Mouse (Mus musculus) embryonic facial prominence, embryonic 12.5 days (tissue): Measurements from ENCODE around the gene Smc4. TPM values are rescaled to one million over a fixed set of nuclear protein-coding genes. Genes with fewer than 3 reads are reported as not detected.

Experiments
- ATAC-seq: fragments of 200-750 bp; cut with Nextera tagmentation; 2 replicates; pipeline ENCODE4 v1.8.0; 2017; ENCODE audit not compliant: insufficient number of reproducible peaks, insufficient read depth, low FRiP score, low TSS enrichment
- H3K27ac ChIP-seq: fragments of 300-500 bp; sonication (generic); 2 replicates; pipeline ENCODE4 v1.5.1; 2016; ENCODE audit warnings: mild to moderate bottlenecking
- H3K27me3 ChIP-seq: fragments of 300-500 bp; sonication (generic); 2 replicates; pipeline ENCODE4 v1.6.1; 2016; ENCODE audit warnings: mild to moderate bottlenecking, moderate library complexity
- H3K36me3 ChIP-seq: fragments of 300-500 bp; sonication (generic); 2 replicates; pipeline ENCODE4 v1.6.1; 2016; ENCODE audit warnings: mild to moderate bottlenecking
- H3K4me1 ChIP-seq: fragments of 300-500 bp; sonication (generic); 2 replicates; pipeline ENCODE4 v1.6.1; 2016
- H3K4me2 ChIP-seq: fragments of 300-500 bp; sonication (generic); replicated peaks from 2 replicates; pipeline ENCODE4 v1.6.1; 2016; ENCODE audit warnings: mild to moderate bottlenecking, moderate library complexity
- H3K4me3 ChIP-seq: fragments of 300-500 bp; sonication (generic); 2 replicates; pipeline ENCODE4 v1.5.1; 2016; ENCODE audit warnings: mild to moderate bottlenecking
- H3K9ac ChIP-seq: fragments of 300-500 bp; sonication (generic); 2 replicates; pipeline ENCODE4 v1.6.1; 2016; ENCODE audit warnings: mild to moderate bottlenecking, moderate library complexity
- H3K9me3 ChIP-seq: fragments of 300-500 bp; sonication (generic); 2 replicates; pipeline ENCODE4 v1.6.1; 2016; ENCODE audit warnings: mild to moderate bottlenecking, moderate library complexity
- WGBS: fragments of 180-500 bp; shearing (Covaris S2); methylation state at CpG from one replicate; pipeline ENCODE4 v1.1.7; 2016; 5-methylcytosine and 5-hydroxymethylcytosine counted together
- polyA plus RNA-seq: library from polyadenylated mRNA; unstranded; fragments of >200 nt; fragmentation: Nextera tagmentation; extraction: Ambion mirVana; gene quantifications from 2 replicates; pipeline ENCODE4 v1.2.1, GENCODE M21; 2016

The Smc4 gene
- polyA plus RNA-seq: 168 and 174 TPM in 2 replicates

- Histone ChIP-seq H3K27me3 (no peaks in the 10 kb centered on the region), H3K27ac (peak within 1 kb of the TSS; percentile 93), H3K36me3 (no peaks in the 10 kb centered on the region), H3K4me1 (peaks cover 9% of the 10 kb centered on the region; the same call in 1 of the 2 replicates), H3K4me2 (peak within 1 kb of the TSS; percentile 85), H3K9me3 (no peaks in the 10 kb centered on the region), H3K4me3 (peak within 1 kb of the TSS; percentile 94), H3K9ac (peak within 1 kb of the TSS; percentile 94)
- peak; percentile 91 for ATAC-seq
- WGBS: under 1% methylated on average over 72 of the region's 76 CpGs
Observed at GRCm38 (mm10) chr3:69004437-69005337, at the start of gene Smc4, which contains the start of gene Ift80. Gene Smc4, plus strand, starts transcription at chr3:69004738. Gene Ift80, minus strand, starts transcription at chr3:69004570.

GRCm38 (mm10) chr3:68956454-68956853 lies 48.1 kb upstream of the Smc4 start:
- WGBS: 42% methylated on average over 4 of the region's 4 CpGs
- H3K36me3 ChIP-seq: peaks cover 5% of the 10 kb centered on the region; the same call in 1 of the 2 replicates

GRCm38 (mm10) chr3:68957413-68957812 lies 47.1 kb upstream of the Smc4 start:
- Histone ChIP-seq H3K4me2 (no peak overlapping the region), H3K9ac (no peak overlapping the region), H3K4me3 (no peak overlapping the region), H3K4me1 (no peaks in the 10 kb centered on the region), H3K27me3 (no peaks in the 10 kb centered on the region), H3K27ac (no peak overlapping the region), H3K9me3 (no peaks in the 10 kb centered on the region), H3K36me3 (peaks cover 9% of the 10 kb centered on the region; the same call in 1 of the 2 replicates)
- no peak for ATAC-seq
- WGBS: 87% methylated on average over 3 of the region's 3 CpGs

More at GRCm38 (mm10) chr3:68956454-68956853, 48.1 kb upstream of the Smc4 start:
- Histone ChIP-seq H3K4me2 (no peak overlapping the region), H3K27me3 (no peaks in the 10 kb centered on the region), H3K27ac (no peak overlapping the region), H3K4me3 (no peak overlapping the region), H3K9me3 (no peaks in the 10 kb centered on the region), H3K4me1 (no peaks in the 10 kb centered on the region), H3K9ac (no peak overlapping the region)
- ATAC-seq: no peak

- Histone ChIP-seq H3K9me3 (no peaks in the 10 kb centered on the region), H3K9ac (no peak overlapping the region), H3K4me2 (no peak overlapping the region), H3K27ac (no peak overlapping the region), H3K27me3 (no peaks in the 10 kb centered on the region), H3K4me3 (no peak overlapping the region), H3K4me1 (no peaks in the 10 kb centered on the region), H3K36me3 (peaks cover 38% of the 10 kb centered on the region)
- ATAC-seq: no peak
Observed at GRCm38 (mm10) chr3:68964682-68965081, 39.9 kb upstream of the Smc4 start.

- Histone ChIP-seq H3K27ac (no peak overlapping the region), H3K4me3 (no peak overlapping the region), H3K9me3 (no peaks in the 10 kb centered on the region), H3K36me3 (peaks cover 33% of the 10 kb centered on the region), H3K4me2 (no peak overlapping the region), H3K9ac (no peak overlapping the region), H3K27me3 (no peaks in the 10 kb centered on the region), H3K4me1 (no peaks in the 10 kb centered on the region)
- ATAC-seq: no peak
- WGBS: 93% methylated on average over 6 of the region's 6 CpGs
Observed at GRCm38 (mm10) chr3:68966527-68967285, 37.8 kb upstream of the Smc4 start.

GRCm38 (mm10) chr3:68967404-68967803 lies 37.1 kb upstream of the Smc4 start:
- Histone ChIP-seq H3K27me3 (no peaks in the 10 kb centered on the region), H3K36me3 (peaks cover 29% of the 10 kb centered on the region), H3K27ac (no peak overlapping the region), H3K4me2 (no peak overlapping the region), H3K9me3 (no peaks in the 10 kb centered on the region), H3K9ac (no peak overlapping the region), H3K4me3 (no peak overlapping the region), H3K4me1 (no peaks in the 10 kb centered on the region)
- no peak for ATAC-seq
- WGBS: 87% methylated on average over 6 of the region's 6 CpGs

- no peaks in the 10 kb centered on the region for H3K27me3 ChIP-seq
- no peak overlapping the region for H3K4me3 ChIP-seq
- peaks cover 21% of the 10 kb centered on the region for H3K36me3 ChIP-seq
- WGBS: 91% methylated on average over 3 of the region's 3 CpGs
- no peak overlapping the region for H3K9ac ChIP-seq
- H3K9me3 ChIP-seq: no peaks in the 10 kb centered on the region
- no peak for ATAC-seq
- H3K4me2 ChIP-seq: no peak overlapping the region
- H3K27ac ChIP-seq: no peak overlapping the region
- H3K4me1 ChIP-seq: no peaks in the 10 kb centered on the region
Observed at GRCm38 (mm10) chr3:68969091-68969590, 35.4 kb upstream of the Smc4 start.

GRCm38 (mm10) chr3:68973574-68973973 lies 31.0 kb upstream of the Smc4 start:
- Histone ChIP-seq H3K27me3 (no peaks in the 10 kb centered on the region), H3K36me3 (no peaks in the 10 kb centered on the region; the same call in 1 of the 2 replicates), H3K4me3 (no peak overlapping the region), H3K9ac (no peak overlapping the region), H3K27ac (no peak overlapping the region), H3K4me1 (peaks cover 15% of the 10 kb centered on the region; the same call in 1 of the 2 replicates), H3K9me3 (no peaks in the 10 kb centered on the region), H3K4me2 (no peak overlapping the region)
- ATAC-seq: no peak
- 74% methylated on average over 1 of the region's 1 CpGs for WGBS

GRCm38 (mm10) chr3:68974639-68975532 lies 29.7 kb upstream of the Smc4 start:
- no peak for ATAC-seq
- no peaks in the 10 kb centered on the region; the same call in 1 of the 2 replicates for H3K36me3 ChIP-seq
- no peak overlapping the region for H3K4me3 ChIP-seq
- no peaks in the 10 kb centered on the region for H3K9me3 ChIP-seq
- WGBS: 79% methylated on average over 8 of the region's 8 CpGs
- H3K27ac ChIP-seq: no peak overlapping the region
- H3K4me2 ChIP-seq: no peak overlapping the region
- no peak overlapping the region for H3K9ac ChIP-seq
- H3K27me3 ChIP-seq: no peaks in the 10 kb centered on the region
- H3K4me1 ChIP-seq: peaks cover 15% of the 10 kb centered on the region; the same call in 1 of the 2 replicates

- Histone ChIP-seq H3K27me3 (no peaks in the 10 kb centered on the region), H3K36me3 (no peaks in the 10 kb centered on the region; the same call in 1 of the 2 replicates), H3K4me2 (no peak overlapping the region), H3K27ac (no peak overlapping the region), H3K4me1 (peaks cover 15% of the 10 kb centered on the region; the same call in 1 of the 2 replicates), H3K9ac (no peak overlapping the region), H3K9me3 (no peaks in the 10 kb centered on the region), H3K4me3 (no peak overlapping the region)
- no peak for ATAC-seq
- 36% methylated on average over 9 of the region's 9 CpGs for WGBS
Observed at GRCm38 (mm10) chr3:68975533-68976490, 28.7 kb upstream of the Smc4 start.
